Mouse (Mus musculus) lung, postnatal 10 days (tissue): ENCODE results near the gene Col15a1.
A peak's percentile ranks its signal among the peaks of the same experiment; 100 is the strongest.

ENCODE experiments used
- DNase-seq: peaks from one replicate; pipeline ENCODE4 v3.0.0; 2021

Col15a1 gene

DNA sequence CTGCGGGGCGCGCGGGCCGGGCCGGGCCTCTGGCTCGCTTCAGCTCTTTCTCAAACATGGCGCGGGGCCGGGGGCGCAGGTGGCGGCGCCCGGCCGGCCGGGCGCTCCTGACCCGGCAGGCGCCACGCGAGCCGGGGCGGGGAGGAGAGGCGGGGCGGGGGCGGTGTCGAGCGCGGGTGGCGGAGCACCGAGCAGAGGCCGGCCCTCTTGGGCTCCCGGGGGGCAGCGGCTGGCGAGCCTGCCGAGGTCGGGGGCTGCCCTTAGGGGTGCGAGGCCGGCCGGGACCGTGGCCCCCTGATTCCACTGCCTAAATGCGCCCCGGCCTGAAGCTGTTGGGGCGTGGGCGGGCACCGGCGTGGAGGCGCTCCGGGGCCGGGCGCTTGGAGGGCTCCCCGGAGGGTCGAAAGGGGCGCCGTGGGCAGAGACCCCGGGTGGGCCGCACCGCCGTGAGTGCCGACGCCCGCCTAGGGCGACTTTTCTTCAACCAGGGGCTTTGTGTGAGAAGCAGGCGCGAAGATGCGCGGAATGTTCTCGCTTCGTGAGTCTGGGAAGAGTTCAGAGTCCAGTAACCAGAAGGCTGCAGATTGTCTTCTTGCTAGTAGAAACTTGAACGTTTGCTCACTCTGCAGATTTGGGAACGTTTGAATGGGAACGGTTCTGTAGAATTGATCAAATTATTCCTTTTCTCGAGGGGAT lies 145.6 kb downstream of the Col15a1 start:
- peak; percentile 78 for DNase-seq

DNA sequence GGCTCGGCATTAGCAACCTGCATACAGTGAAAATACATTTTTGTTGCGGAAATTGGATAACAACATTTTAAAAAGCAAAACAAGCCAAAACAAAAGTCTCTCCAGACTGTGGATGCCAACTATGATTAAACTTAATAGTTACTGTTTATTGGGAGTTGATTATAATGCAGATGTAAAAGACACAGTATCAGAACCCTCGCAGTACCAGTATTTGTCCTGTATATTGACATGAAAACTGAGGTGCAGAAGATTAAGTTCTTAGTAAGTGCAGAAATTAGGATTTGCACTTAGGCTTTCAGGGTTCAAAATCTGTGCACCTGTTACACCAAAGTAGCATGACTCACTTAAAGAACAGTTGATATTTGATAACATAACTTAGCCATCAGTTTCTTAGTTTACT lies 146.3 kb downstream of the Col15a1 start:
- DNase-seq = no peak

DNA sequence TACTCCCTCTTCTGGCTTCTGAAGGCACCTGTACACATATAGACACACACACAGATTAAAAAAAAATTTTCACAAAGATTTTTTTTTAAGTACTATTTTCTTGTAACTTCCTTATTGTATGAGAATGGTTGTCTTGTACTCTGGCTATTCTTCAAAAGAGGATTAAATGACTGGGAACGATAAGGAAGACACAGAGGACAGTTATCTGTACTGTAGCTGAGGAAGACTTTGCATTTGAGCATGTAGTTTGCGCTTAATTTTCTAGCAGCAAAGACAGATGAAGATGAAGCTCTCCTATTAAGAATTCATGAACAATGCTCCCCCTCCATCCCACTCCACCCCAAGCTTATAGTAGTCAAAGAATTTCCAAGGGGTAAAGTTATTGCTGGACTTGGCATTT lies 154.7 kb downstream of the Col15a1 start:
- DNase-seq = no peak
